Mouse (Mus musculus) heart, postnatal 25 days (tissue): Measurements from ENCODE around the gene Kif2a. TPM values are rescaled to one million over a fixed set of nuclear protein-coding genes. Genes with fewer than 3 reads are reported as not detected.

ENCODE experiments used
- DNase-seq: peaks from one replicate; pipeline ENCODE4 v3.0.0; 2022; ENCODE audit warnings: low spot score
- intact Hi-C: fragments of 180-260 bp; cut with DNase I; formaldehyde crosslinking; loops from one replicate; pipeline ENCODE4 v1.15.1; 2025
- total RNA-seq, 2 experiments: library from RNA; stranded (reverse); gene quantifications; 2 replicates each; pipeline ENCODE4 v1.2.3; 2021

Gene Kif2a
- total RNA-seq: 10 to 100 TPM; 32.4 to 35.8 TPM

DNA sequence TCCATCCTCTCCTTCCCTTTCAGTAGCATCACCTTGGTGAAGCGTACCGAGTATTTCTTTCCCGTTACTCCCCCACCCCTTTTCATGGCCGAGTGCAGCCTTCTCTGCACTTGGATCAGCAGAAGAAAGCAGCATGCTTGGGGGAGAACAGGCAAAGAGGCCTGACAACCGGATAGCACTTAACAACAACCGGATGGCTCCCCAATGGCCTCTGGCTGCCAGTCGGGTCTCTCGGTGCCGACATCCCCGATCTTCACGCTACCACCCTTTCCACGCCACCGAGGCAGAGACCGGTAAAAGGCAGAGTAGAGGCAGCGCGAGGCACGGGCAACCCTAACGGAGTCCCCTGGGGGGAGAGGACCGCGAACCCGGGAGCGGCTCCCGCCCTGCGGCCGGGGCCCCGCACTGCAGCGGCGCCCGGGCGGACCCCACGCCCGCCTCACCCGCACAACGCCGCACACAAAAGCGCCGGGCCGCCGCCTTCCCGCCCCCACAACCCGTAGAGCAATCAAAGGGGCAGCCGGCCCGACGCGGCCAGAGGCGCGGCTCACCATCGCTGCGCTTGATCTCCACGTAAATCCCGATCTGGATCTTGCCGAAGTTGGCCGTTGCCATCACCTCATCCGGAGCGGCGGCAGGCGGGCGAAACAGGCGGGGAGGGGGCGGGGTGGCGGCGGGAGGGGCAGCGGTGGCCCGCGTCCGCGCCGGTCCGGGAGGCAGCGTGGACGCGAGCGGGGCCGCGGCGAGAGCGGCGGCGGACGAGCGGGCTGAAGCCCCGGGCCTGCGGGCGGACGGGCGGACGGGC lies at the start of gene Kif2a:
Gene Kif2a (minus strand): TSS at position 666 of the 805 bp plus-strand sequence.
- intact Hi-C loops: loop anchor here (5.0 kb wide), 2 partner anchors 74 to 76 kb away; partner anchors contain the start of gene Dimt1

GRCm38 (mm10) chr13:107069061-107069460 lies 47.1 kb upstream of the Kif2a start:
- intact Hi-C loops: no loop called here
- DNase-seq: no peak

More for the DNA sequence above, at the start of gene Kif2a:
- DNase-seq: peak; percentile 7

DNA sequence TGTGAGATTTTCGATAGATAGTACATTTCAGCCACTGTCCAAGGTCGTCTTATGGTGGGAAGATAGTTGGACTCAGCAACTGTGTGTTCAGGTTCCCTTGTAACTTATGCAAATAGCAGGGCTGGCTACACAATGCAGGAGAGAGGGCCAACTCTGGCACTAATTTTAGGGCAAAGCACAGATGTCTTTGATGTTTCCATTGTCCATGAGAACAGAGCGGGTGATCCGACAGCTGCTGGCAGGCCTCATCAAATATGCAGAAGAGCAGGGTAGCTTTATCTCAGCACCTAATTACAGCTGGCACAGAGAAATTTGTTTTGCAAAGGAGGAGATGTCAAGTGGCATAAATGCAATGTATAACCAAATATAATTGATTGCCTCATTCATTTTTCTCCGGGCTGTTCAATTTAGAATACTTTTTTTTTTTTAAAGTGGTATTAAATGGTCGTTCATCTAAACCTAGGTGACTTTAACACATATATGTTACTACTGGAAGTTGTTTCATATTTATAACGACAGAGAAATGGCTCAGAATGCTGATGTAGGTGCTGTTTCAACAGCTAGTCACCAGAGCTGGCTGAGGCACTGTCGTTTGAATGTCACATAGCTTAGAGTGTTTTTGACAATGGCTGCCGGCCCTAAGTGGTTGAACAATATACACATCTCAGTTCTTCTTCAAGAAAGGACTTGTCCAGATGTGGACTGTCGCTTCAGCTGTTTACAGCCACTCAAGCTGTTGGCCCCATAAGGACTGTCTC lies 43.4 kb upstream of the Kif2a start:
- no peak for DNase-seq
- intact Hi-C loops: no loop called here

GRCm38 (mm10) chr13:107064263-107064662 lies 42.3 kb upstream of the Kif2a start:
- intact Hi-C loops: no loop called here
- no peak for DNase-seq

GRCm38 (mm10) chr13:107063115-107063807 lies 41.3 kb upstream of the Kif2a start:
- DNase-seq: no peak
- intact Hi-C loops: no loop called here

DNA sequence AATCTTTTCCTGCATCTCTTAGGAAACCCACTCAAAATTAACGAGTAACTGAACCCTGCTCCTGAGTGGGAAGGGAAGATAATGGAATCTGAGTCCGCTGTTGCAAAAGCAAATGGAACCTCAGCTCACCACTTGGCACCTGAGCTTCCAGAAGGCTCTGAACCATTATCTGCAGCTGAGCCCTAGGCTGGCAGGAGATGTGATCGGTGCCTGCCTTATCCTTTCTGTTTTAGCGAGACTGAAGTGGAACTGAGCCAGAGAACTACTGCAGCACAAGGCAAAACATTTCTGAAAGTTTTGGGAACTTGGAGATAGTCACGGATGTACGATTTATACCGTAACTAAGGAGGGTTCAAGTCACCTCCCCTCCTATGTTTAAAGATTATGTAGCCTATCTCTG lies 38.2 kb upstream of the Kif2a start:
- intact Hi-C loops: no loop called here
- DNase-seq: no peak

DNA sequence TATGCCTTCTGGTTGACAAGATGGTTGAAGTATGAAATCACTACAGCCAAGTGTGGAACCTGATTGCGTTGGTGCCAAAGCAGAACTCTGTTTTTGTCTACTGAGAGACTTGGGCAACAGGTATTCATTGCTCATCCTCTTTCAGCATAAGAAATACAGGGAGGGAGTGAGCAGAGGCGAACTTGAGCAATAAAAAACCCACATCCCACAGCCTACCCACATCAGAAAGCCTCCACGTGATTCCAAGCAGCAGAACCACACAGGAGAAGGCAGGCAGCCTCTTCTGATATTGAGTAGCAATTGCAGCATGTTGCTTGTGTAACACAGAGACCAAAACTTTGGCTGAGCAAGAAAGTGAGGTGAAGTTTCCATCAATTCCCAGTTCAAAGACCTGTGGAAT lies 37.5 kb upstream of the Kif2a start:
- intact Hi-C loops: no loop called here
- DNase-seq: no peak

DNA sequence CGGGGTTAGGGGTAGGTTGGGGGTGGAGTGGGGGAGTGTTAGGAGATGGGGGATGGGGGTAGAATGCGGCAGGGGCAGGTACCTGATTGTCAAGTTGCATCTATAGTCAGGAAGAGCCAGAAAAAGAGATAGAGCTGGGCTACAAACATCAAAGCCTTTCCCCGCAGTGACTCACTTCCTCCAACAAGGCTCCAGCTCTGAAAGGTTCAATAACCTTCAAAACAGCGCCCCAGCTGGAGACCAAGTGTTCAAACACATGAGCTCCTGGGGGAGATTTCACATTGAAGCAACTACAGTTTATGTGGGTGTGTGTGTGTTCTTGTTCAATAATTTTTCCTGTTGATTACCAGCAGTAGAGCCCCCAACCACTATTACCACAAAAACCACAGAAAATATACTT lies 34.4 kb upstream of the Kif2a start:
- no peak for DNase-seq
- intact Hi-C loops: no loop called here

DNA sequence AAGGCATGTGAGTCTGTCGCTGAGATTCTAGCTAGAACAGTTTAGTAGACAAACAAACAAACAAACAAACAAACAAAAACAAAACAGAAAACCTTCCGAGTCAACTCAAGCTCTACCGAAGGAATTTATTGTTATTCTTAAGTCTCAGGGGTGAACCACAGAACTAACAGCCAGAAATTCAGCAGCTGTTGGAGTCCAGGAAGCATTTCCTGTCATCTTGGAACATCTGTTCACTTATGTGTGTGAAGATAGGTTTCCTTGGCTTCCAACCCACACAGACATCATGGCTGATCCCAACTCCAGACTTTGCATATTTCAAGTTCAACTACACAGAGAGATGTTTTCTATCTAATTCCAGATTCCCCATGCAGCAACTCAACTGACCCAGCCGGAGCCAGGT lies 32.6 kb upstream of the Kif2a start:
- no peak for DNase-seq
- intact Hi-C loops: no loop called here

DNA sequence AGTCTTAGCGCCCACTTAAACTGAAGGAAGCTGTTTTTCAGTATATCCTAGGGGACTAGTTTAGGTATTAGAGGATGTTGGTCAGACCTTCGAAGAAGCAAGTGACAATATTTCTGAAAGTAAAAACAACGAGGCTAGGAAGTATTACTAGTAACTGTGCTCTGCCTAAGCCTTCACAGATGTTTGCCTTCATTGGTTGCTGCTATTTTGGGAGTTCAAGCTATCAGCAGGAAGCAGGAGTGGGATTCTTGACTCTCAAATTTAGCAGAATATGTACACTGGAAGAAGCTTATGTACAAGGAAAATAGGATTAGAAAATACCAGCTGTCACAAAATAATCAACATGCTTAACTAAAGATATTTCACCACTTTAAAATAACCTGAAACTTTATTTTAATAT lies 29.4 kb upstream of the Kif2a start:
- no peak for DNase-seq
- intact Hi-C loops: no loop called here

- DNase-seq: no peak
- intact Hi-C loops: no loop called here
These were observed 22.3 kb upstream of the Kif2a start for GRCm38 (mm10) chr13:107044229-107044628.

GRCm38 (mm10) chr13:107042551-107042950 lies 20.6 kb upstream of the Kif2a start:
- no peak for DNase-seq
- intact Hi-C loops: no loop called here

DNA sequence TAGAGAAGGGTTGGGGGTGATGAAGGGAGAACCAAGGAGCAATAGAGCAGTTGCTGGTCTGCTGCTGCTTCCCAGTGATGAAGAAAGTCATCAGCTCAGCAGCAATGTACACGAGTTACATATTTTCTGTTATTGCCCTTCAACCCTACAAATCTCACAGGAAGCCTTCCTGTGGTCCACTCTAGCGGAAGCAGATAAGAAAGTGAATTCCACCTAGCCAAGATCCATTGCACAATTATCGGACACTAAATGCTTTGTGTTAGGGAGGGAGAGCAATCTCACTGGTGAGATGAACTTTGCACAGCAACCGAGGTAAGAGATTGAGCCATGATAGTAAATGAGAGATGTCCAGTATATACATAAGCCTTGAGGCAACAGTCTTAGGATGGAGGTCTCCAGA lies 17.6 kb upstream of the Kif2a start:
- intact Hi-C loops: loop anchor here (5.0 kb wide), 1 partner anchor 53 kb away; no protein-coding TSS in a partner anchor
- no peak for DNase-seq

GRCm38 (mm10) chr13:107038346-107038745 lies 16.4 kb upstream of the Kif2a start:
- intact Hi-C loops: loop anchor here (5.0 kb wide), 1 partner anchor 54 kb away; no protein-coding TSS in a partner anchor
- no peak for DNase-seq

DNA sequence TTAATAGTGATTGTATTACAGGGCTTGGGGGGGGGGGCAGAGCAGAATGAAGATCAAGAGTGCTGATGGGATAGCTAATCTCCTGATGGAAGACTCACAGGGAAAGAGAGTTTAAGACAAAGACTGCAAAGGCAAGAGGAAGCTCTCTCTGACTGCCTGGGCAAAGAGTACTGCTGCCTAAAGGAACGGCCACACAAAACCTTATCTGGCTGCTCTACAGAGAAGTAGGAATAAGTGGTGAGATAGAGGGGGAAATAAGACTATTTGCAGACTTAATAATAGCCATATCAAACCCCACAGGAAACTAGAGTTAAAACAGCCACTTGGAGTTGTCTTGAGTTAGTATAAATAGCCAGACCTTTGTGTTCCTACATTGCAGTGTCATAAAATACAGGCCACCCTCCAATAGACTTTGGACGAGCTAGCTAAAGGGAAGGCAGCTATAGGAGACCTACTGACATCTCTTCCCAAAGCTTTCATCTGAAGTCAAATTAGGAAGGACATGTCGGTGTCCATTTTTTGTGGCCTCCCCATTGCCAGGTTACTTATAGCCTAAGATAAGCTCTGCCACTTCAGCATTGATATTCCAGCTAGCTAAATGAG lies 13.7 kb upstream of the Kif2a start:
- intact Hi-C loops: loop anchor here (5.0 kb wide), 1 partner anchor 57 kb away; no protein-coding TSS in a partner anchor
- no peak for DNase-seq

GRCm38 (mm10) chr13:107035078-107035477 lies 13.2 kb upstream of the Kif2a start:
- intact Hi-C loops: loop anchor here (5.0 kb wide), 1 partner anchor 57 kb away; no protein-coding TSS in a partner anchor

GRCm38 (mm10) chr13:107034028-107034920 lies 12.3 kb upstream of the Kif2a start:
- intact Hi-C loops: no loop called here
- no peak for DNase-seq

More at GRCm38 (mm10) chr13:107035078-107035477, 13.2 kb upstream of the Kif2a start:
- no peak for DNase-seq

- intact Hi-C loops: no loop called here
- no peak for DNase-seq
These were observed 9.3 kb upstream of the Kif2a start for GRCm38 (mm10) chr13:107031228-107031627.

GRCm38 (mm10) chr13:107027218-107027617 lies 5.3 kb upstream of the Kif2a start:
- DNase-seq: no peak
- intact Hi-C loops: no loop called here
